Mouse (Mus musculus) lung, adult 2 months (tissue): ENCODE results near the gene Myof.

Experiments
- CTCF ChIP-seq: fragments of 200-500 bp; IDR thresholded peaks from 2 replicates; pipeline ENCODE4 v1.5.1; 2011; ENCODE audit warnings: mild to moderate bottlenecking, low read length, control low read depth; ENCODE audit not compliant: insufficient read depth
- POLR2A ChIP-seq: fragments of 200-500 bp; IDR thresholded peaks from 2 replicates; pipeline ENCODE4 v1.6.1; 2011; ENCODE audit warnings: low read depth, mild to moderate bottlenecking, control low read depth, low read length, borderline replicate concordance; ENCODE audit errors: extremely low read depth

GRCm38 (mm10) chr19:38035766-38036165, 7.6 kb downstream of the Myof start:
- TF ChIP-seq CTCF (no peak), POLR2A (no peak)
